Mouse (Mus musculus) lung, postnatal 10 days (tissue): ENCODE measurements around the gene Rnf225.
A peak's percentile ranks its signal among the peaks of the same experiment; 100 is the strongest.
"Not testable (repeated sequence)": the region's sequence is repeated elsewhere in the genome, so short reads cannot be mapped to it uniquely, and the experiment has no call there.

ENCODE experiments used
- DNase-seq: peaks from one replicate; pipeline ENCODE4 v3.0.0; 2021

Rnf225 gene

DNA sequence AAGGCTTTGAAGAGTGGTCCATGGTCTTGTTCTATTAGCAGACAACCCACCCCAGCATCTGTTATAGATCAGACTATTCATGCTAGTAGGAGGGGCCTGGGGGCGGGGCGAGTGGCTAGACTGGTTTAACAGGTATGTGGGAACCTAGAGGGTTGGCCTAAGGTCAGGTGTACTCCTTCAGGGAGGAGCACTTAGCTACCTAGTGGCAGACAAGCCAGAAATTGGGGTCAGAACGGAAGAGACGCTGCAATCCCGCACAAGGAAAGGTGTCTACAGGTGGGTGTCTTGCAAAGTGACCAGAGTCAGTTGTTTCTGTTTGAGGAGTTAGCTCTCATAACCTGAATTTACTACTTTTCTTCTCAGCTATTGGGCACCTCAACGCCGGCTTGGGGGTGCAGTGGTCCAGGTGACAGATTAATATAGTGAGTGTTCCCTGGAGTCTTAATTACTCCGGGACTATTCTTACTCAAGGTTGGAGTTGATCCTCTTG lies at the start of gene Rnf225:
Rnf225 (plus strand) TSS at position 226 of the 490 bp plus-strand sequence.
- peak; percentile 77 for DNase-seq

DNA sequence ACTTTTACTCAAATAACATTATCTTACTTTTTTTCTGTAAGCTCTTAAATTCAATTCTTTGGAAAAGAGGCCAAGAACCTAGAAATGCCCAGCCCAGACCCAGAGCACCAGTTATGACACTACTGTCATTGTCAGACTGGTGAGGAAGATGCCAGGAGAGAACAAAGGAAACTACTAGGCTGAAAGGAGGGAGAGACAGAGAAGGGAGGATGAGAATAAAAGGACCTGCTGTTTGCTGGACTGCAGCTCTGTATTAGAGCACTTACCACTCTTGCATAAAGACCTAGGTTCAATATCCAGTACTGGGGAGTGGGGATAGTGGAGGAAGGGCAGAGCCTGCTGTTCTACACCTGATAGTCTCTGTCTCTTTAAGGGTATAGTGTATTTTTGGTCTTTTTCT lies 47.2 kb upstream of the Rnf225 start:
- no peak for DNase-seq

DNA sequence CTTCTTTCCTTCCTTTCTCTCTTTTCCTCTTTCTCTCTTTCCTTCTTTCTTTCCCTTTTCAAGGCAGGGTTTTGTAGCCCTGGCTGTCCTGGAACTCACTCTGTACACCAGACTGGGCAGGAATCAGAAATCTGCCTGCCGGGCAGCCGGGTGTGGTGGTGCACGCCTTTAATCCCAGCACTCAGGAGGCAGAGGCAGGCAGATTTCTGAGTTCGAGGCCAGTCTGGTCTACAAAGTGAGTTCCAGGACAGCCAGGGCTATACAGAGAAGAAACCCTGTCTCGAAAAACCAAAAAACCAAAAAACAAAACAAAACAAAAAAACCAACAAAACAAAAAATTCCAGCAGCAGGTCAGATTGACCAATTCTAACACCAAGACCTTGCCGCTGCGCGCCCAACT lies 46.7 kb upstream of the Rnf225 start:
- not testable (repeated sequence) for DNase-seq

DNA sequence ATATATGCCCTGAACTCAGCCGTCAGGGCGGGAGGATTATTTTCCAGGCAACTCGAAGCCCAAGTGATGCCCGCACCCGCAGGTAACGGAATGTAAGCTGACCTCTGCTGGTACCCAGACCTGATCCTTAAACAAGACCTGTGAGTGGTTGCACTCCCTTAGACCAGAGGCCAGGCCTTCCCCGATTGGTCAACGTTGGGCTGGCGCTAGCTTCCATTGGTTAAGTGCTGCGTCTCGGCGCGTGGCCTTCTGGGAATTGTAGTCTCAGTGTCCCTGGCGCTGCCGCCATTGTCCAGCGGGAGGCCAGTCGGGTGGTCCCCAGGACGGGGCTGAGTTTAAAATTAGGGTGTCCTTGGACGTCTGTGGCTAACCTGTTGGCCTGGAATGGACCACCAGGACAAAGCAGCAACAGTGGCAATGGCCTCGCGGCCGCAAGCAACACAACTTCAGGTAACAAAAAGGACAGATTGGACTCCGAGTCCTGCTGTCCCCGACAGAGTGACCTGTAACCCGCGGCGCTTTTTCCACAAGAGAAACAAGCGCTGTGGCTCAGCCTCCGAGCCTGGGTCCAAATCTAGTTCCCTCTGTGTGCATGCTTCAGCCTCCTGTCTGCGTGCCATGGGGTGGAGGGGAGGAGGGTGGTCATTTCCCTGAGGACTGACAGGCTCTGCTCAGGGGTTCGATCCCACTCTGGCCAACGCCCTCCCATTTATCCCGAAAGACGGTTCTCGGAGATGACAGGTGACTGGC lies 46.1 kb upstream of the Rnf225 start, which contains the start of gene Zfp128:
Zfp128 (plus strand) TSS at position 267 of the 750 bp plus-strand sequence.
- peak; percentile 96 for DNase-seq

DNA sequence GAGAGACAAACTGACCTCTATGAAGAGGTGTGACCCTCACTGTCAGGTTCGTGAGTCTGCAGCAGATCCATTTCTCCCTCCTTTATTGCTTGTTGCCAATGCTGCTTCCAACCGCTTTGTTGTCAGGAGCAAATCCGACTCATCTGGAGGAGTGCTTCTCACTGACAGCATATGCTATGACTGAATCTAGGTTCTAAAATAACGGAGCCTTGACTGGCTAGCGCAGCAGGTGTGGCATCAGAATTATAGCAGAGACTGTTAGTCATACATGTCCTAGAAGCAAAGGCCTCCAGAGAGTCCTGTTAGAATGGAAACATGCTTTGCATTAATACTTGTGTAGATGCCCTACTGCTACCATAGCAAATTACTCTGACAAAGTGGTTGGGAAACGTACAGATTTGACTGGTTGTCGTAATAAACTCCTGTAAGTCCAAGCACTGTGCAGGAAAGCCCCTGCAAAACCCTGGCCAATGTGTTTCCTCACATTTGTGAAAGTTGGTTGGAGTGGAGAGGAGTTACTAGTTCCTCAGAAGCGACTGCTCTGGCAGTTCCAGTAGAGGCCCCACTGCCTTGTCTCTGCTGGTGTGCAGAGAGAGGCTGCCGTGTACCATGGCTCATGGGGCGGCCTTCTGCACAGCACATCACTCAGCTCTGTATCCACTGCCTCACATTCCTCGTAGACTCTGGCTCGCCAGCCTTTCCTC lies 40.5 kb upstream of the Rnf225 start:
- DNase-seq: no peak

DNA sequence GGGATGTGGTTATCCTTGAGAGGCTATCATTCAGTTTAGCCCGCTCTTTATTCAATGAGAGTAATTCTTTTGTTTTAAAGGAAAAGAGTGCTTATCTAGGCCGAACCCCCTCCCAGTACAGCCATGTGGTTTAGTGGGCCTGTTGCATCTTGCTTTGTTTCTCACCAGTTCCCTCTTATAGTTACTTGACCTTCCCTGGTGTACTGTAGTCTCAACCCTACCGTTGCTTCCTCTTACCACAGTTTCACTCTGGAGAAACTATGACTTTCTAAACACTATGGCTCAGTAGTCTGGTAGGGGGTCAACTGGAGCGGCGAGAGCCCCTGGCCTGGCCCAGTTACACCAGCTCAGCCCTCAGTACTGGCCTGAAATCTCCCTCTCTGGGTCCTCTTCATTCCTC lies 39.6 kb upstream of the Rnf225 start:
- DNase-seq: no peak

DNA sequence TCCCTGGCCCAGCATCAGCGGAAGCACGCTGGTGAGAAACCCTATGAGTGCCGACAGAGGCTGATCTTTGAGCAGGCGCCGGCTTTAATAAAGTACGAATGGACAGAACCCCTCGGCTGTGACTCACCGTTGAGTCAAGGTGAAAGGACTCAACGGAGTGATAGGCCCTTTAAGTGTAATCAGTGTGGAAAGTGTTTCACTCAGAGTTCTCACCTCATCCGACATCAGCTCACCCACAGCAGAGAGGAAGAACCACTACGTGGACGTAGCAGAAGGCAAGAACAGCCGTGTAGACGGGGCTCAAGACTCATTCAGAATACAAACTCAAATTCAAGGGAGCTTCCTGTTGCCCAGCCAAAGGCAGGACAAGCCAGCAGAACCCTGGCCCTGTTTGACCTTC lies 36.3 kb upstream of the Rnf225 start:
- DNase-seq: no peak

DNA sequence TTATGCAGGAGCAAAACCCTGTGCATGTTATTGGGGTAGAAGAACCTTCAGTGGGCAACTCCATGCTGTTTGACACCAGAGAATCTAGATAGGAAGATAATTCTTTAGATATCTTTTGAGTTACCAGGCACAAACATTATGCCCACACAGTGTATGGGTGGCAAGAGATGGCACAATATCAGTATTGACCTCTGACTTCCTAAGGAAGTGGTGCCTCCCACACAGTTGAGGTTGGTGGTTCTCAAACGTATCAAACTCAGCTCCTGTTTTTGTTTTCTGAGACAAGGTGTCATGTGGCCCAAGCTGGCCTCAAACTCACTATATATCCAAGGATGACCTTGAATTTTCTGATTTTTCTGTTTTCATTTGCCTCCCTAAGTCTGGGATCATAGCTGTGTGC lies 35.9 kb upstream of the Rnf225 start:
- no peak for DNase-seq

DNA sequence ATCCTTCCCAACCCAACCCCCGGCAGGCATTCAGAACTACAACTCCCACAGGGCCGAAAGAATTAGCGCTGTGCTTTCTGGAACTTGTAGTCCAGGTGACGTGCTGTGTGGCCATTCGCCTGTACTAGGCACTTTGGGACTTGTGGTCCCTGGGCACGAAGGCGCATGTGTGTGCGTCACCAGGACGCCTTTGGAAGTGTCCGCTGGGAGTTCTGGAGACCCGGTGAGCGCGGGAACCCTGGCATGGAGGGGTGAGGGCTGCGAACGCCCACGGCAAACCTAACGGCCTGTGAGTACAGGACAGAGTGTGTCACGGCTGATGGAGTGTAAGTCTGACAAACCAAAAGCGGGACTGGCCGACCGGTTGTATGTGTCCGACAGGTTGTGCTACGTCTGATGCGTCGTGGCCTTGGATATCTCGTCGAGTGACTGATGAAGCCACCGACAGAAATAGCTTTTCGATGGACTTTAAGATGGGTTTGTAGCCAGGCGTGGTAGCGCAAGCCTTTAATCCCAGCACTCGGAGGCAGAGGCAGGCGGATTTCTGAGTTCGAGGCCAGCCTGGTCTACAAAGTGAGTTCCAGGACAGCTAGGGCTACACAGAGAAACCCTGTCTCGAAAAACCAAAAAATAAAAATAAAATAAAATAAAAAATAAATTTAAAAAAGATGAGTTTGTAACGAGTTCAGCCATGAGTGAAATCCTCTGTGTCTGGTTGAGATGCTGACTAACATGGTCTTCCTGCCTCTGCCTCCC lies 29.4 kb upstream of the Rnf225 start, which contains the start of gene Zscan22:
Zscan22 (plus strand) TSS at position 161 of the 756 bp plus-strand sequence.
- peak; percentile 96 for DNase-seq

DNA sequence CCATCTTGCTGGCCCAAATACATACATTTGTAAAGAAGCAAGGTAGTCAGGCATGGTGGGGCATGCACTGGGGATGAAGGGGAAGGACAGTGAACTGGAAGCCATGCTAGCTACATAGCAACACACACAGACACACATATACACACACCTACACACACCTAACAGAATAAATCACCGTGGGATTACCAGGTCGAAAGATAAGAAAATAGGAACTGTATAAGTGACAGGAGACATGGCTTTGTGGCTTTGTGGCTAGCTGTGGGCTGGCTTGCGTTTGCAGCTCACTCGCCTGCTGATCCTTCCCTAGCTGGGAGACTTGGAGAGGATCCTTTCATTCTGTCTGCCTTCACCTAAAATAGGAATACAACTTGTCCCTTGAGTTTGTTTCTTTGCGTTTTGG lies 25.7 kb upstream of the Rnf225 start:
- no peak for DNase-seq

DNA sequence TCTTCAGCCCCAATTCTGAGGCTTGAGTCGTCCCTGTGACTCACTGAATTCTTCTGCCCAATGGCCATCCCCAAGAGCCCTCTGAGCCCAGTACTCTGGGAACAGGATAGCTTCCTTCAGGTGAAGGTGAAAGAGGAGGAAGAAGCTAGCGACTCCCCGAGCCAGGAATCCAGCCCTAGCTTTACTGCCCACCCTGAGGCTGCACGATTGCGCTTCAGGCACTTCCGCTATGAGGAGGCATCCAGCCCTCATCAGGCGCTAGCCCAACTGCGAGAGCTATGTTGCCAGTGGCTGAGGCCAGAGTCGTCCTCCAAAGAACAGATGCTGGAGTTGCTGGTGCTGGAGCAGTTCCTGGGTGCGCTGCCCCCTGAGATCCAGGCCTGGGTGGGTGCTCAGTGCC lies 23.6 kb upstream of the Rnf225 start:
- no peak for DNase-seq

DNA sequence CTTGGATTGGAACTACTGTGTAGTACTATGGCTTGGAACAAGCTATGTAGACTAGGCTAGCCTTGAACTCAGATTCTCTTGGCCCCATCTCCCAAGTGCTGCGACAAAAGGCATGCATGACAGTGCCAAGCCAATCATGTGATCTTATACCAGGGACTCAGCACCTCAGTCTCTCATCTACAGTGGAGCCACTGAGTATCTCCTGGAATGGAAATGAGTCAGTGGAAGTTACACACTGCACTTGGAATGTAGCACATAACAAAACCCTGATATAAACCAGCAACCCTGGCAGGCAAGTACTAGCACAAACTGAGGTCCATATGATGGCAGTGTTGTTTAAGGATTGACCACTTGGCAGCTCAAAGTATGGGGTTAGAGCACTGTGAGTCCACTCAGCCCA lies 22.1 kb upstream of the Rnf225 start:
- no peak for DNase-seq

DNA sequence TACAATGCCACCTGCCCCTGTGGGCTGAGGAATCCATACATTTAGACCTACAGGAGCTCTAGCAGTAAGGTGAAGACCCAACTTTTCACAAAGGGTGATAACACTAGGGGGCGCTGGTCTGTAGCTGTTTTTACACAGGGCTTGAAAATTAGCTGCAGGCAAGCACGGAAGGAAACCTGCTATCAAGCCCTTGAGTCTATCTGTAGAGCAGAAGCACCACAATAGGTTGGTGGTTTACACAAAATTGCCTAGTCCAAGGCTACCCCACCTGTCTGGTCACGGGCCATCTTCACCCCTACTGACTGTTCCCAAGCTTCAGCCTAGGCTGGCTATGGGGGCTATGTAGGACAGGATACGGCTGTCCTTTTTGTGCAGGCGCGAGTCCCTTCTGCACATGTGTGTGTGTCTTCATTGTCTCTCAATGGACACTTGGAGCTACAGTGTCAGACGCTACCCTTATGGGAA lies 17.7 kb upstream of the Rnf225 start:
- peak; percentile 86 for DNase-seq

DNA sequence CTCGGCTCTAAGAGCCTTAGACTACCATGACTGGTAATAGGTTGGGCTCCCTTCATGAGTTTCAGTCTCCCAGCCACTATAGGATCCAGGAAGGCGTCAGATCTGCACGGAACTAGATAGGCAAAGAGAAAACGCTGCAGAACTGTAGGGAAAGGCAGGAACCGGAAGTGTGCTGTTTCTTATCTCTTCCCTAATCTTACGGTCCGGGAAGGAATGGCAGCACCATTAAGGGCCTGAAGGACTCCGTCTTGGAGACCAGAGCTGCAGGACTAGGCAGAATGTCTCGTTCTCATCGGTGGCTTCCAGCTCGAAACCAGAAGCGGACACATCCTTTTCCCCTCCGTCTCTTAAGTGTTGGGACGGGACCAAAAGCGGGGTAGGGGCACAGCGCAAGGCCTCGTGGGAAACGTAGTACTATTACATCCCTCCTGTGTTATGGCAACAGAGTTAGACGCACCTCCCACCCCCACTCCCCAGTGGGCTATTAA lies 17.0 kb upstream of the Rnf225 start:
- peak; percentile 65 for DNase-seq

DNA sequence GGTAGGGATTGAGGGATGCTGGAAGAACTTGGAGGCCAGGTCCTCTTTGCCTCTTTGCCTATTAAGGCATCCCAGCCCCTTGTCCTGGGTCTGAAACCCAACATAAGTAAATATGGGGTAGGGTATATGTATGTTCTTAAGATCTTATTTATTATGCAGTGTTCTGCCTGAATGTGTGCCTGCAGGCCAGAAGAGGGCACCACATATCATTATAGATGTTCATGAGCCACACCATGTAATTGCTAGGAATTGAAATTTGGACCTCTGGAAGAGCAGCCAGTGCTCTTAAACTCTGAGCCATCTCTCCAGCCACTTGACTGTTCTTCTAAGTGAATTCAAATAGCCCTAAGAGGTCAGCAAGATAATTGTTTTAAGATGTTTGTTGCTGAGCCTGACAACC lies 13.7 kb upstream of the Rnf225 start:
- DNase-seq: peak; percentile 25

DNA sequence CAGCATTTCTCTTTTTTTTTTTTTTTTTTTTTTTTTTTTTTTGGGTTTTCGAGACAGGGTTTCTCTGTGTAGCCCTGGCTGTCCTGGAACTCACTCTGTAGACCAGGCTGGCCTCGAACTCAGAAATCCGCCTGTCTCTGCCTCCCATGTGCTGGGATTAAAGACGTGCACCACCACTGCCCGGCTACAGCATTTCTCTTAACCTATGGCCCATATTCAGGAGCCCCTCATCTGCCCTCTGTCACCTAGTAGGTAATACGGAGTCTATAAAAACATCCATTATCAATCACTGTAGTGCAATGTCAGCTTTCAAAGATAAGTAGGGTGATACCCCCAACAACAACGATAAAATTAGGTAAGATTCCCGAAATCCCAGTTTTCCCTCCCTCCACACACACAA lies 6.7 kb upstream of the Rnf225 start:
- not testable (repeated sequence) for DNase-seq

DNA sequence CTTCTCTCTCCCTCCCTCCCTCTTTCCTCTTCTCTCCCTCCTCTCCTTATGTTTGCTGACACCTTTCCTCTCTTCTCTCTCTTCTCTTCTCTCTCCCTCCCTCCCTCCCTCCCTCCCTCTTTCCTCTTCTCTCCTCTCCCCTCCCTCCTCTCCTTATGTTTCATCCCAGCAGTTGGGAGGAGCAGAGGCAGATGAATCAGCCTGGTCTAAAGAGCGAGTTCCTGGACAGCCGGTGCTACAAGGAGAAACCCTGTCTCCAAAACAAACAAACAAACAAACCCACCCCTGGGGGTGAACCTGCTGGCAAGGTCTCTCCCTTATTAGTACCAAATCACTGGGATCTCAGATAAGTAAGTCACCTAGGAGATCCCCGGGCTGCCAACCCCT lies 5.9 kb upstream of the Rnf225 start:
- DNase-seq: no peak

DNA sequence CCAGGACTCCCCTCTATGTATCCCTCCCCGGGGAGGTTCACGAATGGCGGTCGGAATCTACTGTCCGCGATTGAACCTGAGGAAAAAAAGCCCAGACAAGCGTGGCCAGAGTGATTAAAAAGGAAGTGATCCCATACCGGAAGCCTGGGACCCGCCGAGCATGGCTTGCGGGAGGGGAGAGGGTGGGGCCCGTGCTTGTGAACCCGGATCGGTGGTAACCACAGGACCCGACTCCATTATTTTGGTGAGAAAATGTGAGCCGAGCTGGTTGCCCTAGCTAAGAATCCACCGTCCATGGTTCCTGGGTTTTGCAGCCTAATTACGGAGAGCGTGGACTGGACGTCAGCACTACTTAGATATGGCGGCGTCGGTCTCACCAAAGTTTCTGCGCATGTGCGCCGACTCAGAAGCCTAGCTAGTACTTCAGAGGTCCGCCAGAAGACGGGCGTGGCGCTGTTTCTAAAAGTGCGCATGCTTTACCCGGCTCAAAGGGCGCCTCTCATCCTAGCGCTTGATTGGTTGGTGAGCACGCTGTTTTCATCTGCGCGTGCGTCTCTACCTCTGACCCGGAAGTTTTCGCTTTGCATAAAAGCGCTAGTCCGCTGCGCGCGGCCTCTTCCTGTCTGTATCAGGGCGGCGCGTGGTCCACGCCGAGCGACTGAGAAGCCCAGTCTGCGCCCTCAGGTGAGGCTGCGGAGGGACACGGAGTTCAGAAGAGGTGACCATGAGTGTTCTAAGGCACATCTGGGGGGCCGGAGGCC lies 5.3 kb upstream of the Rnf225 start, which contains the start of gene Rps5:
Rps5 (plus strand) TSS at position 586 of the 761 bp plus-strand sequence.
- peak; percentile 99 for DNase-seq

DNA sequence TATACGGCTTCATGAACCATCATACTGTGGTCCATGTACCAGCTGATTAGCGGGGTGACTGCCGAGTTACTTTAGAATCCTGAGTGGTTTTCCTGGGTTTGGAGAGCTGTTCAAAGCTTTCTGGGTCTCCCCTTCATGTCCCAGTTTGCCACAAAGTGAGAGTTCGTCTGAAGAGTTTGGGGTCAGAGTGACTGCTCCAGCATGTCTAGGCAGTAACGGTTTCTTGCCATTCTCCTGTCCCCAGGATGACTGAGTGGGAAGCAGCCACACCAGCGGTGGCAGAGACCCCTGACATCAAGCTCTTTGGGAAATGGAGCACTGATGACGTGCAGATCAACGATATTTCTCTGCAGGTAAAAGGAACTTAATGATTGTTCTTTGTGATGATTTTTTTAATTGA lies 4.5 kb upstream of the Rnf225 start:
- no peak for DNase-seq

DNA sequence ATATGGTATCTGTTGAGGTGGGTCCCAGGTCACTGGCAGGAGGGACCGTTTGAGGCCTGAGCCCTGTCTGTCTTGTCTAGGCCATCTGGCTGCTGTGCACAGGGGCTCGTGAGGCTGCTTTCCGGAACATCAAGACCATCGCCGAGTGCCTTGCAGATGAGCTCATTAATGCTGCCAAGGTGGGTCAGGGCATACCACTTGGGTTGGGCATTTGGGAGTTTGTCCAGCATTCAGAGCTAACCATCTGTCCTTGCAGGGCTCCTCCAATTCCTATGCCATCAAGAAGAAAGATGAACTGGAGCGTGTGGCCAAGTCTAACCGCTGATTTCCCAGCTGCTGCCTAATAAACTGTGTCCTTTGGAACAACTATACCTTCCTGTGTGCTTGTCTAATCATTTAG lies 900 bp upstream of the Rnf225 start:
- DNase-seq: no peak

DNA sequence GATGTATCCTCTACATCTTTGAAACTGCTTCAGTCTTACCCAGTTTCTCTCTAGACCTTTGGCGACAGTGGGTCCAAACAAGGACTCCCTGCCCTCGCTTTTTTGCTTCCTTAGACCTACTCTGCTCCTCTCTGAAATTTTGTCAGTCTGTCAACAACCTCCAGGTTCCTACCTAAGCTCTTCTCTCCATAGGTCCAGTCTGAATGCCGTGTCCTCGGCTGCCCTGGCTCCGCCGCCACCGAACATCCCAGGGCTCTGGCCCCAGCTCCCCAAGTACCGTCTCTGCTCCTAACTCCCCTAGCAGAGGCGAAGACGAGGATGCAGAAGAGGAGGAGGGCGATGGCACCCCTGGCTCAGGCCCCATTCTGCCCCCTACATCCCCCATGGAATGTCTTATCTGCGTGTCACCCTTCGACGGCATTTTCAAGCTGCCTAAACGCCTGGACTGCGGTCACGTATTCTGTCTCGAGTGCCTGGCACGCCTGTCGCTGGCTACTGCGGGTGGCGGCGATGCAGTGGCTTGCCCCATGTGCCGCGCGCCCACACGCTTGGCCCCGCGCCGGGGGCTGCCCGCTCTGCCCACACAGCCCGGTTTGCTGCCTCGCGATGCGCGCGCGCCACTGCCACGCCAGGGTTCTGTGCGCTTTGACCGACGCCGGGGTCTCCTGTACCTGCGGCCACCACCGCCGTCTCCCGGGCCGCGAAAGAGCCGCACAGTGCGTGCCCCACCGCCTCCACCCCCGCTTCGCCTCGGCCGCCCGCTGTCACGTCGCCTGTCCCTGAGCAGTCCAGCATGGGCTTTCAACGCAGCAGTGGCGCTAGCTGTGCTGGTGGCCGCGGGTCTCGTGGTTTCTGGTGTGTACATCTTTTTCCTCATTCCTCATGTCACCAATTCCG lies 725 bp downstream of the Rnf225 start:
- peak; percentile 19 for DNase-seq
